Mouse (Mus musculus) neural tube, embryonic 11.5 days (tissue): ENCODE data around the gene Oscar. TPM values are rescaled to one million over a fixed set of nuclear protein-coding genes. Genes with fewer than 3 reads are reported as not detected.

Source experiments
- microRNA-seq: library from miRNA; unstranded; fragments of <30 nt; microRNA quantifications from one replicate; pipeline ENCODE4, GENCODE M21; 2016
- polyA plus RNA-seq: library from polyadenylated mRNA; unstranded; fragments of >200 nt; fragmentation: Nextera tagmentation; extraction: Ambion mirVana; gene quantifications from 2 replicates; pipeline ENCODE4 v1.2.1, GENCODE M21; 2014

Gene Oscar
- polyA plus RNA-seq, 1 experiment from 2014 or later = 0.25 TPM

Small RNA genes within 50 kb of the gene (microRNA-seq; reads per million reads assigned to microRNA genes)
- gene Gm25100 (not detected), gene Mir3572 (3.6 reads per million, percentile 7 among the genes with 10 or more reads in this experiment)

Other genes with a start within 250 kb of the Oscar start
- gene Cacng8, start 225.5 kb downstream of the Oscar start, polyA plus RNA-seq = 4.9 and 5.1 TPM in 2 replicates
- gene Cacng6, start 192.0 kb downstream of the Oscar start, polyA plus RNA-seq = 1.4 and 1.6 TPM in 2 replicates
- gene Tarm1, start 113.5 kb downstream of the Oscar start, polyA plus RNA-seq = not detected in 2 replicates
- 417 and 419 TPM in 2 replicates for gene Ndufa3, start 1.2 kb upstream of the Oscar start, polyA plus RNA-seq
- 35.7 and 36.7 TPM in 2 replicates for gene Tfpt, start 13.8 kb upstream of the Oscar start, polyA plus RNA-seq
- 141 and 147 TPM in 2 replicates for gene Prpf31, start 13.8 kb upstream of the Oscar start, polyA plus RNA-seq
- gene Cnot3, start 29.1 kb upstream of the Oscar start, polyA plus RNA-seq = 74.7 and 75.4 TPM in 2 replicates
- 16.9 and 18.2 TPM in 2 replicates for gene Leng1, start 49.7 kb upstream of the Oscar start, polyA plus RNA-seq
- 2.7 and 3.3 TPM in 2 replicates for gene Tmc4, start 61.4 kb upstream of the Oscar start, polyA plus RNA-seq
- gene Tsen34, start 76.7 kb upstream of the Oscar start, polyA plus RNA-seq = 236 and 244 TPM in 2 replicates
- gene Mboat7, start 77.4 kb upstream of the Oscar start, polyA plus RNA-seq = 30.2 and 33.5 TPM in 2 replicates
- gene Rps9, start 87.8 kb upstream of the Oscar start, polyA plus RNA-seq = 1,156 and 1,182 TPM in 2 replicates
- 0.08 and 0.27 TPM in 2 replicates for gene Pirb, start 104.2 kb upstream of the Oscar start, polyA plus RNA-seq
- gene Gm15448, start 209.5 kb upstream of the Oscar start, polyA plus RNA-seq = not detected in 2 replicates
- not detected in 2 replicates for gene Pira2, start 228.9 kb upstream of the Oscar start, polyA plus RNA-seq